Mouse (Mus musculus) liver, adult 2 months (tissue): Measurements from ENCODE around the gene Tmem126b. TPM values are rescaled to one million over a fixed set of nuclear protein-coding genes. Genes with fewer than 3 reads are reported as not detected.

Source experiments
- DNase-seq: peaks from one replicate; pipeline ENCODE4 v3.0.0-alpha.2; 2011; ENCODE audit warnings: low read depth, low spot score; ENCODE audit errors: extremely low read depth
- H3K27ac ChIP-seq: fragments of 200-500 bp; replicated peaks from 2 replicates; pipeline ENCODE4 v1.5.1; 2012; ENCODE audit warnings: low read depth, mild to moderate bottlenecking, control low read depth, inconsistent platforms, low read length; ENCODE audit not compliant: insufficient read depth
- H3K27me3 ChIP-seq: fragments of 200-500 bp; 2 replicates; pipeline ENCODE4 v1.6.1; 2012; ENCODE audit warnings: mild to moderate bottlenecking, moderate library complexity, low read length, inconsistent platforms; ENCODE audit not compliant: control insufficient read depth, insufficient read depth
- H3K36me3 ChIP-seq: fragments of 200-500 bp; 2 replicates; pipeline ENCODE4 v1.6.1; 2012; ENCODE audit warnings: low read length, inconsistent platforms; ENCODE audit not compliant: control insufficient read depth, insufficient read depth
- H3K4me1 ChIP-seq: fragments of 200-500 bp; 2 replicates; pipeline ENCODE4 v1.6.1; 2011; ENCODE audit warnings: low read length; ENCODE audit not compliant: control insufficient read depth, insufficient read depth
- H3K4me3 ChIP-seq: fragments of 200-500 bp; 2 replicates; pipeline ENCODE4 v1.5.1; 2011; ENCODE audit warnings: low read depth, mild to moderate bottlenecking, control low read depth, low read length, moderate library complexity; ENCODE audit not compliant: insufficient read depth
- H3K79me2 ChIP-seq: fragments of 200-500 bp; 2 replicates; pipeline ENCODE4 v1.6.1; 2012; ENCODE audit warnings: inconsistent platforms, mild to moderate bottlenecking, low read length, moderate library complexity; ENCODE audit not compliant: control insufficient read depth, insufficient read depth
- H3K9ac ChIP-seq: fragments of 200-500 bp; 2 replicates; pipeline ENCODE4 v1.6.1; 2012; ENCODE audit warnings: low read depth, mild to moderate bottlenecking, control low read depth, inconsistent platforms, low read length
- CTCF ChIP-seq: fragments of 200-500 bp; IDR thresholded peaks from 2 replicates; pipeline ENCODE4 v1.5.1; 2011; ENCODE audit warnings: low read depth, low read length, control low read depth
- POLR2A ChIP-seq: fragments of 200-500 bp; IDR thresholded peaks from 2 replicates; pipeline ENCODE4 v1.6.1; 2011; ENCODE audit warnings: low read length, control low read depth; ENCODE audit not compliant: insufficient read depth; ENCODE audit errors: extremely low read depth
- WGBS: fragments of 180-500 bp; shearing (Covaris S2); methylation state at CpG from one replicate; pipeline ENCODE4 v1.1.7; 2018; 5-methylcytosine and 5-hydroxymethylcytosine counted together
- polyA plus RNA-seq: library from polyadenylated mRNA; depleted of rRNA; stranded (reverse); fragments of >200 nt; gene quantifications from 2 replicates; pipeline ENCODE4 v1.2.3, GENCODE M21; 2012; rRNA removed
- total RNA-seq: library from RNA; depleted of rRNA; stranded (reverse); fragments of >200 nt; gene quantifications from 2 replicates; pipeline ENCODE4 v1.2.3, GENCODE M21; 2014; rRNA removed

The Tmem126b gene
- total RNA-seq = 19.3 and 22.5 TPM in 2 replicates
- 6.2 and 7.2 TPM in 2 replicates for polyA plus RNA-seq

DNA sequence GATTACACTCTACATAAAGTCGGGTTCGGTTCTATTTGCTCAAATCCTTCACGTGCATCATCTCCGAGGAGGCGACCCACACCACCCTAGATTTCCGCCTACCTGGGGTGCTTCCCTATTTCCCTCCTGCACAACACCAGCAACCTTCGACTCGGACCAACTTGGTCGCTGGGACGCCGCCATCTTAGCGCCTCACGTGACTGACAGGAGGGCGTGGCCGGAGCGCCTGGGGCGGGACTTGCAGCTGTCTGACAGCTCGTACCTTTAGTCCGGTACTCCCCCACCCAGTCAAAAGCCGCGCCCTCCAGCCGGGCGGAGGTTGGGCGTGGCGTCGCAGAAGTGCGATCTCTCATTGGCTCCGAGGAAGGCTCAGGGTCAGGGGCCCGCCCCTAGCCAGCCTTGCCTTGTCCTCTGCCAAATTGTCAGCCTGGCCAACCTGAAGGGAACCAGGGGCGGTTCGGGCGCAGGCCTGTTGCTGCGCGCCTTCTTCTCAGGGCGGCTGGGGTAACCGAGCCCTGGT is at the start of gene Tmem126b:
Gene Tmem126b (minus strand): TSS at position 209 of the 520 bp plus-strand sequence.
- H3K79me2 ChIP-seq = no peaks in the 10 kb centered on the region
- no peaks in the 10 kb centered on the region for H3K27me3 ChIP-seq
- H3K9ac ChIP-seq = peak within 1 kb of the TSS; percentile 87
- peak within 1 kb of the TSS; percentile 78 for H3K4me3 ChIP-seq
- peaks cover 6% of the 10 kb centered on the region; the same call in 1 of the 2 replicates for H3K36me3 ChIP-seq
- H3K4me1 ChIP-seq = no peaks in the 10 kb centered on the region
- TF ChIP-seq CTCF (no peak), POLR2A (peak; percentile 88)
- peak; percentile 95 for DNase-seq
- WGBS = under 1% methylated on average over 36 of the region's 36 CpGs
- H3K27ac ChIP-seq = peak within 1 kb of the TSS; percentile 93

DNA sequence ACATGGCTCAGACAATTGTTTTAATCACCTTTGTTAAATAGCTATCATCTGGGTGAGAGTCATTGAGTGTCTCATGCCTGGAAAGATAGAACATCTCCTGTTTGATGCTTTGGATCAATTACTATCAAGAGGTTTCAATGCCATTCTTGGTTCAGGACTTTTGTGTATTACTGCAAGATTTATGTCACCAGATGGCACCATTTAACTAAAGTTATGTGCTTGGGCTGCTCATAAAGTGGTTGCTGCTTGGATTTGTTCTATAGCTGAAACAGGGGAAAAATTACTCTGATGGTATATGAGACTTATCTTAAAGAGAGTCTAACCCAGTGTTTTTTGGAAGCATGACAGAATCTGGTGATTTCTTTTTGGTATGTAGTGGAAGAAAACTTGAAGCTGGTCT is 36.5 kb upstream of the Tmem126b start:
- TF ChIP-seq CTCF (no peak), POLR2A (no peak)
- H3K27ac ChIP-seq = no peak overlapping the region
- no peaks in the 10 kb centered on the region for H3K79me2 ChIP-seq
- DNase-seq = peak; percentile 4
- H3K27me3 ChIP-seq = no peaks in the 10 kb centered on the region
- no peaks in the 10 kb centered on the region for H3K36me3 ChIP-seq
- H3K4me3 ChIP-seq = no peak overlapping the region
- H3K9ac ChIP-seq = no peak overlapping the region
- no peaks in the 10 kb centered on the region for H3K4me1 ChIP-seq

GRCm38 (mm10) chr7:90508124-90508523 is 32.3 kb upstream of the Tmem126b start:
- DNase-seq = peak; percentile 10
- 51% methylated on average over 3 of the region's 3 CpGs for WGBS

DNA sequence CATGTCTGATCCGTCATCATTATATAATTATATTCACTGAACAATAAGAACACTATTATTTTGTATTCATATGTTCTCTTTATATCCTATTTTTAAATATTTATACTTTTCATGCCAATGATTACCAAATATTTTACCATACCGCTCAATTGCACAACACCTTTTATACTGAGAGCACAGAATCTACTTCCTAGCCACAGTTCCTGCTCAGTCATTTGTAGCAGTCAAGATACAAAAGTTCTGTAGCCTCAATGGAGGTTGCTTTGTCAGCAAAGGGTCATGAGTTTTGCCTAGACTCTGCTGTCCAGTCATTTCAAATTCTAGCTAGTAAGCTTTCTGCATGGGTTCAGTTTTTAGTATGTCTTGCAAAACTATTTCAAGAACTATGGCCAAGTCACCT is 6.8 kb upstream of the Tmem126b start:
- Histone ChIP-seq H3K79me2 (no peaks in the 10 kb centered on the region), H3K4me1 (no peaks in the 10 kb centered on the region), H3K27me3 (no peaks in the 10 kb centered on the region), H3K4me3 (no peak overlapping the region), H3K9ac (no peak overlapping the region), H3K36me3 (no peaks in the 10 kb centered on the region), H3K27ac (no peak overlapping the region)
- TF ChIP-seq POLR2A (no peak), CTCF (no peak)
- DNase-seq = peak; percentile 36
- 60% methylated on average over 2 of the region's 2 CpGs for WGBS

More at GRCm38 (mm10) chr7:90508124-90508523, 32.3 kb upstream of the Tmem126b start:
- Histone ChIP-seq H3K27ac (no peak overlapping the region), H3K79me2 (no peaks in the 10 kb centered on the region), H3K9ac (no peak overlapping the region), H3K4me1 (no peaks in the 10 kb centered on the region), H3K36me3 (no peaks in the 10 kb centered on the region), H3K27me3 (no peaks in the 10 kb centered on the region), H3K4me3 (no peak overlapping the region)
- TF ChIP-seq CTCF = no peak
- TF ChIP-seq POLR2A = no peak

DNA sequence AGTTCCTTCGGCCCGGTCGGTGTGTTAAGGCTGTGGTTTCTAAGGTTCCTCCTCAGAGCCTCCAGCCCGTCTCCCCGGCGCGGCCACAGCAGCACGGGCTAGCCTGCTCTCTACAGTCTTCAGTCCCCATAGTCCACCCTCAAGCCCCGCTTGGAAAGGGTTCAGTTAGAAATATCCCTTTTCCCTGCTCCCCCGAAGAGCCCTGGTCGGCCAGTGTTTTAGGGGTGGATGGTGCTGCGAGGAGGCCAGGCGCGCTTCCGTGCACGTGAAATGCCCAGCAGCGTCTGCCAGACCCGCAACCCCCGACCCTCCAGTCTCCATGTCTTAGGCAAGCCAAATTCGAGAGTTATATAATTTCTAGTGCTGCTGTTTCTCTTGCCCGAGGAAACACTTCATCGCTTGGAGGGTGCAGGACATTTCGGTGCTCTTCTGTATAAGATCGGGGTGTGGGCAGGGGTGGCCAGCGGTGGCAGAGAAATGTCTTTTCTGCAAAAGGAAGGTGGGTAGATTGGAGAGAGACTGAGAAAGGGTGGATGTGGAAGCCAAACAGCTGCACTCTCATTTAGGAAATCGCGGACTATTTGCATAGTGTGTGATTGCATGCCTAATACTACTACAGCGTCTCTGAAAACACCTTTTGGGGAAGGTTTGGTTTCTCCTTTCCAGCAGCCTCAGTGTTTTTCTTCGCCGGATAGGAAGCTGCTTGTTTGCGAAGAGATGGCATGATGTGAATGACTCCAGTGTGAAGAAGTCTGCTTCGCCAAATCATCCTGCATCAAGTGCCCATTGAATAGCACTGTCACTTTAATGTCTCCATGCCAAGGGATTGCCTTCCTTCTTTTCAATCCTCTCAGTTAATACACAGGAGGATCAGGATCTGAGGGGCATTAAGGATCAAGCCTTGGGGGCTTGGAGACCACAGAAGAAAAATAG is 778 bp upstream of the Tmem126b start, which contains the start of gene Dlg2:
Gene Dlg2 (plus strand): TSS at position 360 of the 933 bp plus-strand sequence.
- peak; percentile 62 for DNase-seq
- no peak for TF ChIP-seq CTCF
- no peak for TF ChIP-seq POLR2A
- no peaks in the 10 kb centered on the region for H3K79me2 ChIP-seq

More for the DNA sequence above, 778 bp upstream of the Tmem126b start, which contains the start of gene Dlg2:
- peak within 1 kb of the TSS; percentile 93 for H3K27ac ChIP-seq
- H3K27me3 ChIP-seq = no peaks in the 10 kb centered on the region
- H3K4me1 ChIP-seq = no peaks in the 10 kb centered on the region
- H3K4me3 ChIP-seq = peak within 1 kb of the TSS; percentile 78
- H3K36me3 ChIP-seq = peaks cover 2% of the 10 kb centered on the region; the same call in 1 of the 2 replicates
- H3K9ac ChIP-seq = peak within 1 kb of the TSS; percentile 87
- under 1% methylated on average over 32 of the region's 32 CpGs for WGBS
